Mouse (Mus musculus) kidney, embryonic 15.5 days (tissue): ENCODE measurements at regions not wholly inside any gene's neighbourhood (a gene's known extent, or its start where the extent isn't known, plus 50 kb on each side); places are given as distances from the start of the nearest gene placed in this dataset.

ENCODE experiments used
- ATAC-seq: fragments of 200-750 bp; cut with Nextera tagmentation; replicated peaks from 2 replicates; pipeline ENCODE4 v1.8.0; 2017; ENCODE audit warnings: moderate TSS enrichment; ENCODE audit not compliant: low FRiP score
- H3K27ac ChIP-seq: fragments of 300-500 bp; sonication (generic); 2 replicates; pipeline ENCODE4 v1.5.1; 2015; ENCODE audit warnings: mild to moderate bottlenecking, inconsistent platforms
- H3K27me3 ChIP-seq: fragments of 300-500 bp; sonication (generic); 2 replicates; pipeline ENCODE4 v1.6.1; 2015; ENCODE audit warnings: inconsistent platforms
- H3K36me3 ChIP-seq: fragments of 300-500 bp; sonication (generic); 2 replicates; pipeline ENCODE4 v1.6.1; 2015; ENCODE audit warnings: inconsistent platforms
- H3K4me1 ChIP-seq: fragments of 300-500 bp; sonication (generic); 2 replicates; pipeline ENCODE4 v1.6.1; 2015; ENCODE audit warnings: inconsistent platforms
- H3K4me2 ChIP-seq: fragments of 300-500 bp; sonication (generic); 2 replicates; pipeline ENCODE4 v1.6.1; 2015; ENCODE audit warnings: moderate library complexity, mild to moderate bottlenecking, inconsistent platforms
- H3K4me3 ChIP-seq: fragments of 300-500 bp; sonication (generic); replicated peaks from 2 replicates; pipeline ENCODE4 v1.5.1; 2015; ENCODE audit warnings: mild to moderate bottlenecking, inconsistent platforms
- H3K9ac ChIP-seq: fragments of 300-500 bp; sonication (generic); 2 replicates; pipeline ENCODE4 v1.6.1; 2015; ENCODE audit warnings: mild to moderate bottlenecking, inconsistent platforms
- H3K9me3 ChIP-seq: fragments of 300-500 bp; sonication (generic); replicated peaks from 2 replicates; pipeline ENCODE4 v1.6.1; 2016; ENCODE audit warnings: inconsistent platforms
- WGBS: fragments of 180-500 bp; shearing (Covaris S2); methylation state at CpG from one replicate; pipeline ENCODE4 v1.1.7; 2015; ENCODE audit warnings: mixed read lengths; 5-methylcytosine and 5-hydroxymethylcytosine counted together

DNA sequence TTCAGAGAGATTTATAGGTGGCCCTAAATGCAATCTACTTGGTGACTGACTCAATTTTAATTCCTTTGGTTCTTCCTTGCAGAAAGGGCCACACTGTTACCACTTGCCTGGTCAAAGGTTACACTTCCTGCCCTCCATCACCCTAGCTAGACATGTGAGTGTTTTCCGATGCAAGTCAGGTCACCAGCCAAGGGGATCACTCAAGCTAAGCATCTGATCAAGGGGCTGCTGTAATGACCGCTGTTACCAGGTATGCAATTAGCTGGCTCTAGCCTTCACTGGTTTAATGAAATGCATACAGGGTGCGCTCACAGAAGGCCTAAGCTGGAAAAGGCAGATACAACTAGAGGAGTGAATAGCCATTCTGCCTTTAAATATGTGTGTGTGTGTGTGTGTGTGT lies 105.1 kb downstream of the Mtx2 start:
- ATAC-seq, result peak; percentile 79
- 21% methylated on average over 3 of the region's 3 CpGs for WGBS
- H3K27ac ChIP-seq, result peak overlapping the region; percentile 34; the same call in 1 of the 2 replicates

DNA sequence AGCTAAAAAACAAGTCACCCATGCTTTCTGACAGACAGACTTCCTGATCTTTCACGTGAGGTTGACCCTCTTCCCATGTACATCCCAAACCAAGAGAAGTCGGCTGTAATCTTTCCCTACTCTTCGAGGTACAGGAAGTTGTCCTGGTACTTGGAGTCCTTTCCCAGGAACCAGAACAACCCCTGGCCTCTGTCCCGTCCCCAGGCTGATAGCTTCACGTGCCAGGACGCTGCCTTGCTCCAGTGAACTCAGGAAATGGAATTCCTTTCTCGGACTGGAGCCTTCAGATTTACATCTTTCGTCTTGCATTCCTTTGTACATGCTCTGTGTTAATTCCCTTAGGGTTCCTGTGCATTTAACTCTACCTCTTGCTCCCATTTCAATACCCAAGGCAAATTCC lies 107.6 kb downstream of the Mtx2 start:
- Histone ChIP-seq H3K27ac (peak overlapping the region; percentile 78), H3K4me3 (no peak overlapping the region), H3K27me3 (peaks cover 16% of the 10 kb centered on the region), H3K9me3 (no peaks in the 10 kb centered on the region), H3K36me3 (no peaks in the 10 kb centered on the region), H3K4me1 (peaks cover 32% of the 10 kb centered on the region), H3K4me2 (0 out of 2 replicates have a peak overlapping the region, but pooled peaks have one; percentile 21), H3K9ac (no peak overlapping the region)
- ATAC-seq, result peak; percentile 75
- 8% methylated on average over 8 of the region's 8 CpGs for WGBS

More for the DNA sequence above, 105.1 kb downstream of the Mtx2 start:
- Histone ChIP-seq H3K4me1 (peaks cover 39% of the 10 kb centered on the region), H3K27me3 (peaks cover 6% of the 10 kb centered on the region), H3K36me3 (no peaks in the 10 kb centered on the region), H3K4me2 (no peak overlapping the region), H3K9me3 (no peaks in the 10 kb centered on the region), H3K4me3 (no peak overlapping the region), H3K9ac (no peak overlapping the region)

DNA sequence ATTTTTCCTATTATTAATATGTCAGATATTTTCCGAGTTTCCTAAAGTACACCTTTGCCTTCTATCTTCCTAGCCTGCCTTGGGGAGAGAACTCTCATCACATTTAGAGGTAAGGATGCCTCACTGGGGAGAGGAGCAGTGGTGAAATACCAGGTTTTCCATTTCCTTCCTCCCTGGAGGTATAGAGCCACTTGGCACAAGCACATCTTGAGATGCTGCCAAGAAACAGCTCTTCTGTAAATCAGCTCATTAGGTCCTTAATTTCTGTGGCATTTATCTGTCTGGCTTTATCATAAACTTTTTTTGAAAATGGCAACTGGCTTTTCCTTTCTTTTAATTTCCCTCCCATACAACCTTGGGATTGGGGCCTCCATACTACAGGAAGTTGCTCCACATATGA lies 108.2 kb downstream of the Mtx2 start:
- H3K9ac ChIP-seq, result no peak overlapping the region
- 50% methylated on average over 1 of the region's 1 CpGs for WGBS
- no peaks in the 10 kb centered on the region for H3K36me3 ChIP-seq
- peaks cover 32% of the 10 kb centered on the region for H3K4me1 ChIP-seq
- peaks cover 12% of the 10 kb centered on the region for H3K27me3 ChIP-seq
- no peak overlapping the region for H3K4me3 ChIP-seq
- H3K27ac ChIP-seq, result peak overlapping the region; percentile 64
- no peaks in the 10 kb centered on the region for H3K9me3 ChIP-seq
- no peak for ATAC-seq
- H3K4me2 ChIP-seq, result no peak overlapping the region

DNA sequence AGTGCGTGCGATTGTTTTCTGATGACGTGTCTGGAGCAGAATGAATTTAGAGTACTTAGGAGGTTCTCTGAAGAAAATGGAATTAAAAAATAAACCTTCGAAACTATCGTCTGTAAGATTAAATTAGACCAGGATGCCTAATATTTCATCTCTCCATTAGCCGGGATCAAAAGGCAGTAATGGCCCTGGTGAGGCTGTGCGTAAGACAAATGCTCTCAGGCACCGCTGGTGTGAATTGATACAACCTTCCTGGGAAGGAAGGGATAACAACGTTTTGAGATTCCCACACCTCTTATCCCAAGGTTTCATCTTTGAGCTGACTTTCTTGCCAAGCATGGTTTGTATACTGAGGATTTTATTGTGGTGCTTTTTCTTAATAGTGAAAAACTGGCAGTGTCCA lies 113.1 kb downstream of the Mtx2 start:
- WGBS, result 62% methylated on average over 9 of the region's 9 CpGs
- Histone ChIP-seq H3K4me1 (peaks cover 2% of the 10 kb centered on the region; the same call in 1 of the 2 replicates), H3K27ac (no peak overlapping the region), H3K4me2 (no peak overlapping the region), H3K9me3 (no peaks in the 10 kb centered on the region), H3K4me3 (no peak overlapping the region), H3K9ac (no peak overlapping the region), H3K27me3 (peaks cover 12% of the 10 kb centered on the region; the same call in 1 of the 2 replicates), H3K36me3 (no peaks in the 10 kb centered on the region)
- no peak for ATAC-seq

DNA sequence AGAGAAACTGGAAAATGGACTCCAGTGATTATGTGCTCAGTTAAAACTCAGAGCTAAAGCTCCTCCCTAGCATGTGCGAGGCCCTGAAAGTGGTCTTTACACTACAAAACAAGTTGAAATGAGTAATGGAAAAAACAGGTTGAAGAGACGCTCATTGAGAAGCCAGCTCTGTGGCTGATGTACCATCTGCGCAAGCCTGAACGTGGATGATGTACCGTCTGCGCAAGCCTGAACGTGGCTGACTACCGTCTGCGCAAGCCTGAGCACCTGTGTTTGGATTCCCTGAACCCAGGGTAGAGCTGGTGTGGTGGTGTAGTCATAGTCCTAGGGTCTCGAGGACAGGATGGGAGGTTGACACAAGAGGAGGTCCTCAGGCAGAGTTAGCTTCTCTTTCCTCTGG lies 116.4 kb downstream of the Mtx2 start:
- Histone ChIP-seq H3K36me3 (no peaks in the 10 kb centered on the region), H3K27me3 (0 out of 2 replicates have a peak, but pooled peaks cover 8% of the 10 kb centered on the region), H3K4me2 (no peak overlapping the region), H3K9ac (no peak overlapping the region), H3K9me3 (no peaks in the 10 kb centered on the region), H3K4me1 (0 out of 2 replicates have a peak, but pooled peaks cover 2% of the 10 kb centered on the region), H3K4me3 (no peak overlapping the region), H3K27ac (no peak overlapping the region)
- no peak for ATAC-seq
- 93% methylated on average over 10 of the region's 10 CpGs for WGBS

DNA sequence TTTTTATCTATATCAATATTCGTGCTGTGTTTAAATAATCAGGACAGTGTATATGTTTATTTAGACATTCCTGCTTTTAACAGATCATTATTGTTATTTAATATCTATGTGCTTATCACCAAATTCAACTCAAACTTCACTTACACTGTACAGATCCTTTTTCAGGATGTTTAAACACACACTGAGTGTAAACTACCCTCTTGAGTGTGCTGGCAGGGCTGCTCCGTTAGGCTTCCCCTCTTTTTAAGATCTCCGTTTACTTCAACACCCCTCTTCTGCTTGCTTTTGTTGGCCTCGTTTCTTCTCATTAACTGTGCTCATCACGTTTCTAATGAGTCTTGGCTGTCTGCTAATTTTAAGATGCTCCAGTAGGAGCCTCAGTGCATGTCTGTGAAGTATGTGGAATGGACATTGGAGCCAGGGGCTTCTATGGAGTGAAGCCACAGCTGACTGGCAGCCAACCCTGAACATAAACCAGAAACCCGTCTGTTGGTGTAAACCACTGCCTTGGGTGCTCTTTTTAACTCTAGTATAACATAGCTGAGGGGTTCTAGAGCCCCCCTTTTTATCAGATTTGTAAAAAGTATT lies 117.1 kb downstream of the Mtx2 start:
- no peak overlapping the region for H3K9ac ChIP-seq
- H3K27ac ChIP-seq, result no peak overlapping the region
- H3K4me1 ChIP-seq, result 0 out of 2 replicates have a peak, but pooled peaks cover 2% of the 10 kb centered on the region
- 43% methylated on average over 6 of the region's 6 CpGs for WGBS
- ATAC-seq, result no peak
- H3K27me3 ChIP-seq, result 0 out of 2 replicates have a peak, but pooled peaks cover 5% of the 10 kb centered on the region
- H3K4me3 ChIP-seq, result no peak overlapping the region
- no peaks in the 10 kb centered on the region for H3K9me3 ChIP-seq
- no peak overlapping the region for H3K4me2 ChIP-seq
- H3K36me3 ChIP-seq, result no peaks in the 10 kb centered on the region

DNA sequence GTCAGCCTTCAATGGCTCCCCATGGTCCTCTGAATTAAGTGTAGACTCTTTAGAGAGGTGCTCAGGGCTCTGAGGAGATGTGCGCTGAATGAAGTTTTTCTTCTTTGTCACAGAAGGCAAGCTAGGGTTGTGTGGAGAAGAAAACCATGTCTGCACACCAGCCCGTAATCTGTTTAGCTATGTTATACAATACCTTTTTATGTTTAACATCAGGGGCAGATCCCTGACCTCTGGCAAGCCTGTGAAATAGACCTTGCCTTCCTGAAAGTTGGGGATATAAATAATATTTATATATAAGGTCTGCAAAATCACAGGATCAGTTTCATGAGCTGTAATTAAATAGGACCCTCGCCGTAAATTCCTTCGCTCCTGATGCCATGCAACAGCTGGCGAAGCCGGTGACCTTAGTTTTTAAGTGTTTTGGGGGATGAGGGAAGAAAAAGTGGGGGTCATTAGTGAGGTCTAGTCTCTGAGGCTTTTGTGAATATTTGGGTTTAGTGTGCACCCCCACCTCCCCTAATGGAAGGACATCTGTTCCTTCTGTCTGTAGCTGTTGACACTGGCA lies 119.7 kb downstream of the Mtx2 start:
- Histone ChIP-seq H3K4me3 (no peak overlapping the region), H3K27me3 (0 out of 2 replicates have a peak, but pooled peaks cover 3% of the 10 kb centered on the region), H3K27ac (no peak overlapping the region), H3K9ac (no peak overlapping the region), H3K4me1 (0 out of 2 replicates have a peak, but pooled peaks cover 2% of the 10 kb centered on the region), H3K36me3 (no peaks in the 10 kb centered on the region), H3K4me2 (no peak overlapping the region), H3K9me3 (no peaks in the 10 kb centered on the region)
- WGBS, result 41% methylated on average over 7 of the region's 7 CpGs
- 0 out of 2 replicates have a peak, but pooled peaks have one; percentile 54 for ATAC-seq

DNA sequence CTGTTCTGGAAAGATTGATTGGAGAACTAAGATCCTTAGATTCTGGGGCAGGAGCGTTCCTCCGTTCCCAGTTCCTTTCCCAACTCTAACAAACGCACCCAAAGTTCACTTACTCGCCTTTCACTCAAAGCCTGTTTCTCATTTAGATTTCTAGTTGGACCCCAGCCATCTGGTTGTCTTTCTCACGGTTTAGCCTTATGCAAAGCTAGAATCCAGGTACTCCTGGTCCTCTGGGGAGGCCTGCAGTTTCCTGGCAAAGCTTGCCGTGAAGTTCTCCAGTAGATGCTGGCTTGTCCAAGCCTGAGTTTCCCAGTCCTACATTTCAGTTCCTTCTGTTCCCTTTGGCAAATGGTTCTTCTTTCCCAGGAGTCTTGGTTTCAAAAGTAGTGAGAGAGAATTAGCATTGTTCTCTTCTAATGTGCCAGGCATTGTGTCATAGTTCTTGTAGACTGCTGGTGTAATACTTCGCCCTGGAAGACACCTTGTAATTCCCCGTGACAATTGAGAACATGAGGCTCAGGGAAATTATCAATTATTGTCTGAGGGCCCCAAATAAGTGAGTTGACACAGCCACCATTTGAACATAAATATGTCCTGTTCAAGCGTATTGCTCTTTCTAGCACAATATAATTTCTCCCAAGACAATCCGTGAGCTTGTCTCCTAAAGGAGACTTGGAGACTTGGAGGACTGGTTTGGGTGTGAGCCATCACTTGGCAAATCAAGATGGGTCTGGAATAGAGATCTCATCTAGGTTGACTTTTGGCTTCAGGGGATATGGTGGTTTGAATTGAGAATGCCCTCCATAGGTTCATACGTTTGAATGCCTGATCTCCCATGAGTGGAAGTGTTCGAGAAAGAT lies 126.0 kb downstream of the Mtx2 start:
- Histone ChIP-seq H3K27ac (no peak overlapping the region), H3K4me1 (no peaks in the 10 kb centered on the region), H3K4me2 (no peak overlapping the region), H3K27me3 (no peaks in the 10 kb centered on the region), H3K36me3 (no peaks in the 10 kb centered on the region), H3K9me3 (no peaks in the 10 kb centered on the region), H3K9ac (no peak overlapping the region), H3K4me3 (no peak overlapping the region)
- WGBS, result 83% methylated on average over 12 of the region's 12 CpGs
- ATAC-seq, result no peak

DNA sequence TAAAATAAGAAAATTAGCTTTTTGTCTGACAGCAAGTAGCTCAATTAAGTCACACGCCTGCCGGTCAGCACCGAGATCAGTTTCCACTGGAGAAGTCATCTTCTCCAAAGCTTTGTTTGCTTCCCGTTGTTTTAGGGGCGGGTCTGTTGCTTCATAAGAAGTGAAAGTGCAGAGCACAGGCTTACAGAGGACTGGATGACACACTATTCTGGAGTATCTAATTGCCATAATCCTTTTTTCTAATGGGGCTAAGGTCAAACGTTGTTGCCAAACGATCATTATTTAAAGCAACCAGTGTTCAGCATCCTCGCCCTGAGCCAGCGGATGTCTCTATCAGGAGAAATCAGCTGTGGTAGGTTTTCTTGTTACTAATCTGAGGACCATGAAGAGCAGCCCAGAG lies 128.5 kb downstream of the Mtx2 start:
- no peak for ATAC-seq
- Histone ChIP-seq H3K27ac (no peak overlapping the region), H3K27me3 (no peaks in the 10 kb centered on the region), H3K9me3 (no peaks in the 10 kb centered on the region), H3K4me1 (no peaks in the 10 kb centered on the region), H3K9ac (no peak overlapping the region), H3K36me3 (no peaks in the 10 kb centered on the region), H3K4me2 (no peak overlapping the region), H3K4me3 (no peak overlapping the region)
- 56% methylated on average over 9 of the region's 9 CpGs for WGBS

DNA sequence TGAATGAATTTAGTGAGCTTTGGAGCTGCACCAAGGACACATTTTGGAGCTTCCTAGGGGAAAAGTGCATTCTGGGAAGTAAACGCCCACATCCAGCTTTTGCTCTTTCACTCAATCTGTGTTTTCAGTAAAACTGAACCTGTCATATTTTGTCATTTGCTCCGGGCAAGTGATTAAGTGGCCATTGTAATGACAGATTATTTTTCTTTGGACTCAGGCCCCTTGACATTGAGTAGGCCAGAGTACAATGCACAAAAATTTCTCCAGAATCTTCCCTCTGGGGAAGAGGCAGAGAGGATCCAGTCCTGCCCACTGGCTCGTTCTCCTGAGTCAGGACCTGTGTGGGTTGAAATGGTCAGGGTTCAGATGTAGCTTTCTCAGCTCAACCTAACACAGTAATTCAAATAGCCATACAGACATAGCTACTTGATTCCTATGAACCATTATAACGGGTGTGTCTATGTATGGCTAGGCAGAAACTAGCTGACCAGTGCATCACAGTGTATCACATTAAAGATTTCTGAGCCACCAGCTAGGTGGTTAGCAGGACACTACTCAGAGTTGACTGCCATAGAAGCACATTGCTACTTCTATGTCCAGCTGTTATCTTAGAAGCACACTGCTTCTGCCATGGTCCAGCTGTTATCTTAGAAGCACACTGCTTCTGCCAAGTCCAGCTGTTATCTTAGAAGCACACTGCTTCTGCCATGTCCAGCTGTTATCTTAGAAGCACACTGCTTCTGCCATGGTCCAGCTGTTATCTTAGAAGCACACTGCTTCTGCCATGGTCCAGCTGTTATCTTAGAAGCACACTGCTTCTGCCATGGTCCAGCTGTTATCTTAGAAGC lies 129.9 kb downstream of the Mtx2 start:
- Histone ChIP-seq H3K9me3 (no peaks in the 10 kb centered on the region), H3K27ac (no peak overlapping the region), H3K27me3 (no peaks in the 10 kb centered on the region), H3K36me3 (no peaks in the 10 kb centered on the region), H3K4me3 (no peak overlapping the region), H3K4me1 (no peaks in the 10 kb centered on the region), H3K9ac (no peak overlapping the region), H3K4me2 (no peak overlapping the region)
- no peak for ATAC-seq
- WGBS, result 80% methylated on average over 4 of the region's 4 CpGs

DNA sequence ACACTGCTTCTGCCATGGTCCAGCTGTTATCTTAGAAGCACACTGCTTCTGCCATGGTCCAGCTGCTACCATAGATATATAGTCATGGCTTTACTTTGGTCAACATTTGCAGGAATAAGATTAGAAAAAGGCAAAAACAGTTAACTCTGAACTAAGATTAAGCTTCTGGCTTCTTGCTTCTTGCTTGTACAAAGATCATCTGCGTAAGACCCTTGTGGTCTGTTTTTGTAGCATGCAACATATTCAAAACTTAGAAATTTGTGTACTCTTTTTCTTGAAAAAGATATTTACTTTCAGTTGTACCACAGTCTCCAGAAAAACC lies 130.5 kb downstream of the Mtx2 start:
- no peak overlapping the region for H3K4me2 ChIP-seq
- no peaks in the 10 kb centered on the region for H3K9me3 ChIP-seq
- H3K9ac ChIP-seq, result no peak overlapping the region
- 94% methylated on average over 1 of the region's 1 CpGs for WGBS
- no peak overlapping the region for H3K27ac ChIP-seq
- no peaks in the 10 kb centered on the region for H3K27me3 ChIP-seq
- ATAC-seq, result no peak
- no peaks in the 10 kb centered on the region for H3K36me3 ChIP-seq
- H3K4me3 ChIP-seq, result no peak overlapping the region
- H3K4me1 ChIP-seq, result no peaks in the 10 kb centered on the region
